Mouse (Mus musculus): ENCODE data around the gene Akr1a1. TPM values are rescaled to one million over a fixed set of nuclear protein-coding genes. Genes with fewer than 3 reads are reported as not detected.

Gene Akr1a1
- polyA plus RNA-seq, 1 experiment from 2014 or later: 714 TPM

Other genes with a start within 250 kb of the Akr1a1 start
- gene Mast2, start 187.5 kb downstream of the Akr1a1 start, polyA plus RNA-seq (2014; fragmentation: Nextera tagmentation; extraction: Ambion mirVana): 53.0 and 72.5 TPM in 2 replicates
- 4.0 and 5.3 TPM in 2 replicates for gene Ipp, start 144.1 kb downstream of the Akr1a1 start, polyA plus RNA-seq (2014; fragmentation: Nextera tagmentation; extraction: Ambion mirVana)
- gene Tmem69, start 95.7 kb downstream of the Akr1a1 start, polyA plus RNA-seq (2014; fragmentation: Nextera tagmentation; extraction: Ambion mirVana): 28.1 and 29.5 TPM in 2 replicates
- 18.5 and 22.4 TPM in 2 replicates for gene Gpbp1l1, start 94.0 kb downstream of the Akr1a1 start, polyA plus RNA-seq (2014; fragmentation: Nextera tagmentation; extraction: Ambion mirVana)
- 5.7 and 6.0 TPM in 2 replicates for gene Ccdc17, start 55.0 kb downstream of the Akr1a1 start, polyA plus RNA-seq (2014; fragmentation: Nextera tagmentation; extraction: Ambion mirVana)
- 90.6 and 105 TPM in 2 replicates for gene Nasp, start 23.7 kb downstream of the Akr1a1 start, polyA plus RNA-seq (2014; fragmentation: Nextera tagmentation; extraction: Ambion mirVana)
- 311 and 387 TPM in 2 replicates for gene Prdx1, start 33.9 kb upstream of the Akr1a1 start, polyA plus RNA-seq (2014; fragmentation: Nextera tagmentation; extraction: Ambion mirVana)
- 16.1 and 18.6 TPM in 2 replicates for gene Mmachc, start 56.7 kb upstream of the Akr1a1 start, polyA plus RNA-seq (2014; fragmentation: Nextera tagmentation; extraction: Ambion mirVana)
- gene Ccdc163, start 56.8 kb upstream of the Akr1a1 start, polyA plus RNA-seq (2014; fragmentation: Nextera tagmentation; extraction: Ambion mirVana): 8.4 and 9.0 TPM in 2 replicates
- 2.8 and 3.7 TPM in 2 replicates for gene Tesk2, start 69.3 kb upstream of the Akr1a1 start, polyA plus RNA-seq (2014; fragmentation: Nextera tagmentation; extraction: Ambion mirVana)
- 28.8 and 29.5 TPM in 2 replicates for gene Toe1, start 156.0 kb upstream of the Akr1a1 start, polyA plus RNA-seq (2014; fragmentation: Nextera tagmentation; extraction: Ambion mirVana)
- 4.8 and 7.0 TPM in 2 replicates for gene Mutyh, start 156.0 kb upstream of the Akr1a1 start, polyA plus RNA-seq (2014; fragmentation: Nextera tagmentation; extraction: Ambion mirVana)
- gene Hpdl, start 170.0 kb upstream of the Akr1a1 start, polyA plus RNA-seq (2014; fragmentation: Nextera tagmentation; extraction: Ambion mirVana): 1.5 and 2.7 TPM in 2 replicates
- 6.4 and 8.1 TPM in 2 replicates for gene Zswim5, start 225.7 kb upstream of the Akr1a1 start, polyA plus RNA-seq (2014; fragmentation: Nextera tagmentation; extraction: Ambion mirVana)